Mouse (Mus musculus): Measurements from ENCODE around the gene Tmem129. TPM values are rescaled to one million over a fixed set of nuclear protein-coding genes. Genes with fewer than 3 reads are reported as not detected.
A peak's percentile ranks its signal among the peaks of the same experiment; 100 is the strongest.

The Tmem129 gene
- total RNA-seq, 2 experiments from 2014 or later: 24.0 to 25.2 TPM

- Histone ChIP-seq H3K27ac (no peak overlapping the region), H3K4me3 (peak overlapping the region; percentile 73)
- DNase-seq (ENCODE audit: low spot score in 2 of 2): no peak
- TF ChIP-seq CTCF (conservative IDR thresholded peaks at IDR 0.05): no peak
Observed at GRCm38 (mm10) chr5:33627968-33628367, 30.2 kb downstream of the Tmem129 start.

GRCm38 (mm10) chr5:33623766-33624165 is 34.5 kb downstream of the Tmem129 start:
- Histone ChIP-seq H3K4me3 (no peak overlapping the region), H3K27ac (no peak overlapping the region)
- TF ChIP-seq CTCF (conservative IDR thresholded peaks at IDR 0.05): no peak
- no peak for DNase-seq (ENCODE audit: low spot score in 2 of 2)

GRCm38 (mm10) chr5:33622671-33623070 is 35.5 kb downstream of the Tmem129 start:
- no peak for DNase-seq (ENCODE audit: low spot score in 2 of 2)
- no peak for TF ChIP-seq CTCF (conservative IDR thresholded peaks at IDR 0.05)
- Histone ChIP-seq H3K4me3 (no peak overlapping the region), H3K27ac (no peak overlapping the region)

DNA sequence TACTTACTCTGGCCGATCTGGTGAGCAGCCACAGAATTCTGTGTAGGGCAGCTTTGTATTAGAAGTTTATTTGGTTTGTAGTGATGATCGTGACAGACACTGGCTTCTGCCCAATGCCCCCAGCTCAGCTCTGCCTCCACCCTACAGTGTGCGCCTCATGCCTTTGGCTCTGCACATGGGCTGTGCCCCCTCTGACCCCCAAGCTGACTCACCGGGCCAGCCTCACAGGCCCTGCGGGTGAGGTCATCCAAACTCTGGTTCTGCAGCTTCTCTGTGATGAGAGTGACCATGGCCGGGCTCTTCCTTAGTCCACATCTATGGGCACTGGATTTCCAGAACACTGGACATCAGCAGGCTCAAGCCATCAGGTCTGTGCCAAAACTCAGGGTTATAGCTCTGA is 43.8 kb downstream of the Tmem129 start:
- no peak for DNase-seq (ENCODE audit: low spot score in 2 of 2)
- Histone ChIP-seq H3K4me3 (no peak overlapping the region), H3K27ac (no peak overlapping the region)
- no peak for TF ChIP-seq CTCF (conservative IDR thresholded peaks at IDR 0.05)

DNA sequence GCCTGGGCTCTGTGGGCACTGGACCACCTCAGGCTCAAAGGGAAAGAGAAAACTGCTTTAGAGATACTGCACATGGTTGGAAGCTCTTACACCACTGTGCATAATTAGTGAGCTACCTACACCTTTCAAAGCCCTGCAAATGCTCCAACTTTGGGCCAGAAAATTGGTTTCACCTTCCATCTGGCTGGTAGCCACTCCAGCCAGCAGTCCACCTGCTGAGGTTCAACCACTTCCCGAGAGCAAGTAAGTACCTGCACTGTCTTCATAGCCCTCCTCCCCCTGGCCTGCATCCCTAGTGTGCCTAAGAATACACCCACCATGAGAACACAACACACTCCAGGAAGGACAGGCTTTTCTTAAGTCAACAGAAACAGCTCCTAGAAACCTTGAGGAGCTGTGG is 46.4 kb downstream of the Tmem129 start:
- no peak for TF ChIP-seq CTCF (conservative IDR thresholded peaks at IDR 0.05)
- H3K27ac ChIP-seq: no peak overlapping the region
- no peak for DNase-seq (ENCODE audit: low spot score in 2 of 2)
- no peak overlapping the region for H3K4me3 ChIP-seq

DNA sequence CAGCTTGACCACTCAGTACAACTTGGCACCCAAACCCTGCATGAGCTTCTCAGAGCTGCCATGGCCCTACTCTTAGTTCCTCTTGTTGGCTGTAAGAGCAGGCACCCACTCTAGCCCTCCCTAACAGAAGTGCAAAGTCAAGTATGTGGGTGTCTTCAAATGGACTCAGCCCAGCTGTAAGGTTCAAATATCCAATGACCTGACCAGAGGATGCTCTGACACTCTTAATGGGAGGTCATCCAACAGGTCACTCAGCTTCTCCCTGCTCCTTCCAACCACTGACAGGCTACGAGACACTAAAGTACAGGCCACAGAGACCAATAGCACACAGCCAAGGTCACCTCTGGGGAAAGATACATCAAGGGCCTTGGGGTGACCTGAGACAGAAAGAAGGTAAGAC is 49.0 kb downstream of the Tmem129 start:
- H3K4me3 ChIP-seq: no peak overlapping the region
- DNase-seq (ENCODE audit: low spot score in 2 of 2): no peak
- H3K27ac ChIP-seq: no peak overlapping the region
- no peak for TF ChIP-seq CTCF (conservative IDR thresholded peaks at IDR 0.05)

DNA sequence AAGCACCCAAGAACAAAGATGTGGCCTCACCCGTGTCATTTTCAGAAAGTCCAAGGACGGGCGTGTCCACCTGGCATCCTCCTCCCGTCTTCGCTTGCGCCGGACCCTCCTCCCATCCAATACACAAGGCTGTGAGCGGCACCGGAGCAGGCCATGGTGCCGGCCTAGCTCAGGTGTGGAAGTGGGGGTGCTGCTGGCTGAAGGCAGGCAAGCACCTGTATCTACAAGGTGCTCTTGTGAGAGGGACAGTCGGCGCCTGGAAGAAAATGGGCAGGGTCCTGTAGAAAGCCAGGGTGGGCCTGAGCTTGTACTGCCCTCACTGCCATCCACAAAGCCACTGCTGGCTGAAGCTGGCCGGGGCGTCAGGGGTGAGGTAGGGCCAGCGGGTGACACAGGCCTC is 50.8 kb downstream of the Tmem129 start:
- DNase-seq (ENCODE audit: low spot score in 2 of 2): no peak
- no peak overlapping the region for H3K27ac ChIP-seq
- TF ChIP-seq CTCF (conservative IDR thresholded peaks at IDR 0.05): no peak
- no peak overlapping the region for H3K4me3 ChIP-seq

- no peak overlapping the region for H3K4me3 ChIP-seq
- H3K27ac ChIP-seq: no peak overlapping the region
- no peak for DNase-seq (ENCODE audit: low spot score in 2 of 2)
- no peak for TF ChIP-seq CTCF (conservative IDR thresholded peaks at IDR 0.05)
Observed at GRCm38 (mm10) chr5:33606631-33607030, 51.6 kb downstream of the Tmem129 start.

GRCm38 (mm10) chr5:33605314-33605713 is 52.9 kb downstream of the Tmem129 start:
- Histone ChIP-seq H3K4me3 (no peak overlapping the region), H3K27ac (no peak overlapping the region)
- TF ChIP-seq CTCF (conservative IDR thresholded peaks at IDR 0.05): no peak
- DNase-seq (ENCODE audit: low spot score in 2 of 2): no peak

Other genes with a start within 250 kb of the Tmem129 start
- not detected for gene Nkx1-1, start 224.4 kb downstream of the Tmem129 start, total RNA-seq (2021)
- 10 to 100 TPM; 25.2 to 29.5 TPM for gene Fam53a, start 28.8 kb downstream of the Tmem129 start, total RNA-seq (2021)
- gene Gm9903, start 28.5 kb downstream of the Tmem129 start, total RNA-seq (2021): under 1 TPM; 0.90 to 0.98 TPM
- gene Slbp, start 5.8 kb downstream of the Tmem129 start, total RNA-seq (2021): 10 to 100 TPM; 20.5 to 21.5 TPM
- gene Tacc3, start 288 bp downstream of the Tmem129 start, total RNA-seq (2021): 1 to 10 TPM; 5.7 to 7.9 TPM
- gene Fgfr3, start 63.3 kb upstream of the Tmem129 start, total RNA-seq (2021): 100 to 1,000 TPM; 137 to 139 TPM
- 100 to 1,000 TPM in 1 of 2 experiments, 10 to 100 TPM in 1; 99.8 to 108 TPM for gene Letm1, start 124.4 kb upstream of the Tmem129 start, total RNA-seq (2021)
- 100 to 1,000 TPM; 123 to 133 TPM for gene Nsd2, start 162.3 kb upstream of the Tmem129 start, total RNA-seq (2021)